Mouse (Mus musculus) hindbrain, embryonic 13.5 days (tissue): ENCODE measurements around the gene Asxl1. TPM values are rescaled to one million over a fixed set of nuclear protein-coding genes. Genes with fewer than 3 reads are reported as not detected.
A peak's percentile ranks its signal among the peaks of the same experiment; 100 is the strongest.

Experiments
- ATAC-seq: fragments of 200-750 bp; cut with Nextera tagmentation; 2 replicates; pipeline ENCODE4 v1.8.0; 2017; ENCODE audit warnings: moderate TSS enrichment; ENCODE audit not compliant: low FRiP score
- H3K27ac ChIP-seq: fragments of 300-500 bp; sonication (generic); 2 replicates; pipeline ENCODE4 v1.5.1; 2015; ENCODE audit warnings: inconsistent platforms, mild to moderate bottlenecking, moderate library complexity
- H3K27me3 ChIP-seq: fragments of 300-500 bp; sonication (generic); 2 replicates; pipeline ENCODE4 v1.6.1; 2015; ENCODE audit warnings: mild to moderate bottlenecking, inconsistent platforms
- H3K36me3 ChIP-seq: fragments of 300-500 bp; sonication (generic); 2 replicates; pipeline ENCODE4 v1.6.1; 2015; ENCODE audit warnings: mild to moderate bottlenecking, inconsistent platforms
- H3K4me1 ChIP-seq: fragments of 300-500 bp; sonication (generic); replicated peaks from 2 replicates; pipeline ENCODE4 v1.6.1; 2015; ENCODE audit warnings: inconsistent platforms
- H3K4me2 ChIP-seq: fragments of 300-500 bp; sonication (generic); 2 replicates; pipeline ENCODE4 v1.6.1; 2015; ENCODE audit warnings: inconsistent platforms, mild to moderate bottlenecking, moderate library complexity
- H3K4me3 ChIP-seq: fragments of 300-500 bp; sonication (generic); 2 replicates; pipeline ENCODE4 v1.5.1; 2015; ENCODE audit warnings: mild to moderate bottlenecking, inconsistent platforms
- H3K9ac ChIP-seq: fragments of 300-500 bp; sonication (generic); 2 replicates; pipeline ENCODE4 v1.6.1; 2015; ENCODE audit warnings: mild to moderate bottlenecking, inconsistent platforms
- H3K9me3 ChIP-seq: fragments of 300-500 bp; sonication (generic); 2 replicates; pipeline ENCODE4 v1.6.1; 2016; ENCODE audit warnings: inconsistent platforms
- WGBS: fragments of 180-500 bp; shearing (Covaris S2); methylation state at CpG from one replicate; pipeline ENCODE4 v1.1.7; 2015; 5-methylcytosine and 5-hydroxymethylcytosine counted together
- polyA plus RNA-seq: library from polyadenylated mRNA; unstranded; fragments of >200 nt; fragmentation: Nextera tagmentation; extraction: Ambion mirVana; gene quantifications from 2 replicates; pipeline ENCODE4 v1.2.1, GENCODE M21; 2015

Asxl1 gene
- polyA plus RNA-seq, 1 experiment from 2014 or later, result 10.2 TPM

DNA sequence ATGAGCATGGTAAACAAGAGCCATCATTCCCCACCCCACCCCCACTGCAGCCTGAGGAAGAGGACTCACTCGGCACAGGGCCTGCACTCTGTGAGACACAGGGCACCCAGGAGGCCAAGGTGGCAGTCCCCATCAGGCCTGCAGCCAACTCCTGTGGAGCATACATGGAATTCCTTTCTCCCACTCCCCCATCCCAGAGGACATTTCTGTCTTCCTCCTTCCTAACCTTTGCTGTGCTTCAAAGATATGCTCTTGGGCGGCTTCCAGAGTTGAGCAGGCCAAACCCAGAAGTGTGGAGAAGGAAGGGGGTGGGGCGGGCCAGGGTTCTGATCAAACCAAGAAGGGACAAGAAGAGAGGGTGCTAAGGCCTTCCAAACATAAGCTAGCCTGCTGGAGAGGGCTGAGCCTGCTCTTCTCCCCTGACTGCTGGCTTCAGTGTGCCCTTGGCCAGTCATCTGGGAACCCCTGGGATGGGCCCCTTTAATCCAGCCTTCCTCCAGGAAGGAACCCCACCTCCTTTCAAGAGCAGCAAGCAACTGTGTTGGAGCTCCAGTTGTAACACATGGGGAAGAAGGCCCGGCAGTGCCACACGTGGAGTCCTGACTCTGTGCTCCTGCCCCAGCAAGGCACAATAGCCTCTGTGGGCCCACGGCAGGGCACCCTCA lies 91.1 kb downstream of the Asxl1 start:
- WGBS, result 32% methylated on average over 6 of the region's 6 CpGs
- peak overlapping the region; percentile 51; the same call in 1 of the 2 replicates for H3K9ac ChIP-seq
- H3K4me1 ChIP-seq, result peaks cover 95% of the 10 kb centered on the region
- H3K27ac ChIP-seq, result peak overlapping the region; percentile 77
- H3K9me3 ChIP-seq, result no peaks in the 10 kb centered on the region
- H3K4me2 ChIP-seq, result peak overlapping the region; percentile 21; the same call in 1 of the 2 replicates
- ATAC-seq, result no peak
- H3K4me3 ChIP-seq, result no peak overlapping the region
- H3K36me3 ChIP-seq, result peaks cover 41% of the 10 kb centered on the region
- no peaks in the 10 kb centered on the region for H3K27me3 ChIP-seq

DNA sequence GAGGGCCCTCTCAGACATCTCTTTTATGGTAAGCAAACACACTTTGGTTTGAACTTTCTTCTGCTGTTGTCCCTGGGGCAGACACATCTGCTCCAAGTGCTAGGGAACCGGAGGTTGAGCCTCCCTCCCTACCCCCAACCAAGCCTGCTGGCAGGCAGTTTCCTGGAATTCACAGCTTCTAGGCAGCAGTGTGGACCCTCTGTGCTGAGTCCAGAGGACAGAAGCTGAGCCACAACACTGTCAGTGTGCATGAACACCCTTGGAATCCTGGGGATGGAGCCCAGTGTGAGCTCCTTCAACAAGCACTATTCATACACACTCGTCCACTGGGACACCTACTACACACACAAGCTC lies 91.7 kb downstream of the Asxl1 start:
- Histone ChIP-seq H3K4me3 (no peak overlapping the region), H3K36me3 (peaks cover 37% of the 10 kb centered on the region), H3K4me2 (peak overlapping the region; percentile 21; the same call in 1 of the 2 replicates), H3K4me1 (peaks cover 95% of the 10 kb centered on the region), H3K27ac (peak overlapping the region; percentile 77), H3K9me3 (no peaks in the 10 kb centered on the region), H3K9ac (peak overlapping the region; percentile 51), H3K27me3 (no peaks in the 10 kb centered on the region)
- 40% methylated on average over 2 of the region's 2 CpGs for WGBS
- no peak for ATAC-seq

DNA sequence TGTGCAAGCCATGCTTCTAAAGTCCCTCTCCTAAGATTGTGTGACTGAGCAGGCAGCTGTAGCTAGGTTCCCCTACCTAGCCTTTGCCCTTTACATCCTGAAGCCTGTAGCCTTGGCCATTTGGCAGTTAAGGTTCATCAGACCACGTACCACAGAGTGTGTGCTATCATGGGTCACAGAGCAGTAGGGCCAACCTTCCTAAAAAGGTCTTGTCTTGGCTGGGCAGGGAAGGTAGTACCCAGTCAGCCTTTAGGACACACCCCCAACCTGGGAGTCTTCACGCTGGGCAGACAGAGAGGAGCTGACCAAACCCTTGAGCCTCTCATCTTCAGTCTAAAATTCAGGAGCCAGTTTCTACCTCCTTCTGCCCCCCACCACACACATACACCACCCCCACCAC lies 95.1 kb downstream of the Asxl1 start:
- ATAC-seq, result no peak
- H3K27ac ChIP-seq, result peak overlapping the region; percentile 99; the same call in 1 of the 2 replicates
- peak overlapping the region; percentile 98 for H3K9ac ChIP-seq
- 56% methylated on average over 2 of the region's 2 CpGs for WGBS
- peaks cover 71% of the 10 kb centered on the region for H3K4me1 ChIP-seq
- H3K4me2 ChIP-seq, result peak overlapping the region; percentile 95
- peaks cover 6% of the 10 kb centered on the region for H3K36me3 ChIP-seq
- H3K9me3 ChIP-seq, result no peaks in the 10 kb centered on the region
- peak overlapping the region; percentile 95; the same call in 1 of the 2 replicates for H3K4me3 ChIP-seq
- H3K27me3 ChIP-seq, result no peaks in the 10 kb centered on the region

DNA sequence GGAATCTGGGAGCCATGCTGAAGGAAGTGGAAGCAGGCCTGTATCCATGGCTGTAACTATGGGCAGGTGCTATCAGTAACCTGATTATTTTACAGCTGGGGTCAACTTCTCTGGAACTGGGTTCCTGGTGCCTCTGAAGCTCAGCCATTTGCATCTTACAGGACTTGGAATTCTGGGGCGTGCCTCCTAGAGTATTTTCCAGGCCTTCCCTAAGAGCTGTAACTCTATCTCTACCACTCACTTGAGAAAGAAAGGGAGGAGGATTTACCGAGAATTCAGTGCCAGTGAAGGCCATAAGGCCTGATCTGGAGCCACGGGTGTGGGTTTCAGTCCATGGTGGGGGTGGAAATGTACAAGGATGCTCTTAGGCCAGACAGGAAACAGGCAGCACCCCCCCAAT lies 95.6 kb downstream of the Asxl1 start:
- Histone ChIP-seq H3K4me1 (peaks cover 69% of the 10 kb centered on the region), H3K36me3 (peaks cover 1% of the 10 kb centered on the region; the same call in 1 of the 2 replicates), H3K27me3 (no peaks in the 10 kb centered on the region), H3K9ac (peak overlapping the region; percentile 98), H3K4me3 (peak overlapping the region; percentile 95), H3K9me3 (no peaks in the 10 kb centered on the region), H3K27ac (peak overlapping the region; percentile 99), H3K4me2 (peak overlapping the region; percentile 95)
- no peak for ATAC-seq
- WGBS, result 56% methylated on average over 3 of the region's 3 CpGs

DNA sequence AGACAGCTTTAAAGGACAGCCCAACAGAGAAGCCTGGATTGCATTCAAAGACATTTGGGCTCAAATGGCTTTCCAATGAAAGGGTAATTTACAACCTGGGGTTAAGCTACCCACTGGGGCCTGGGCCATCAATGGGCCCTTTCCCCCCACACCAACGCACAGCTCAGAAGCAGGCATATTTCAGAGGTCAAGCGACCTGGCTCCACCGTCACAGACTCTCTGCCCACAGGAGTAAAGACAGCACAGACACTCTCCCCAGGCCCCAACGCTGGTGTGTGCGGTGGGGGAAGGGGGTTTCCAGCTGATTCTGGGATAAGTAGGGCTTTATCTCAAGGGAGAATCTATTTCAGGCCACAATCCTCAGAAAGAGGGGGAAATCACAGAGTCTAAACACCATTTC lies 97.1 kb downstream of the Asxl1 start:
- Histone ChIP-seq H3K36me3 (no peaks in the 10 kb centered on the region), H3K4me1 (peaks cover 61% of the 10 kb centered on the region), H3K27ac (peak overlapping the region; percentile 99), H3K9ac (peak overlapping the region; percentile 98), H3K9me3 (no peaks in the 10 kb centered on the region), H3K27me3 (no peaks in the 10 kb centered on the region), H3K4me2 (peak overlapping the region; percentile 95), H3K4me3 (peak overlapping the region; percentile 95)
- ATAC-seq, result no peak
- WGBS, result 4% methylated on average over 5 of the region's 5 CpGs

DNA sequence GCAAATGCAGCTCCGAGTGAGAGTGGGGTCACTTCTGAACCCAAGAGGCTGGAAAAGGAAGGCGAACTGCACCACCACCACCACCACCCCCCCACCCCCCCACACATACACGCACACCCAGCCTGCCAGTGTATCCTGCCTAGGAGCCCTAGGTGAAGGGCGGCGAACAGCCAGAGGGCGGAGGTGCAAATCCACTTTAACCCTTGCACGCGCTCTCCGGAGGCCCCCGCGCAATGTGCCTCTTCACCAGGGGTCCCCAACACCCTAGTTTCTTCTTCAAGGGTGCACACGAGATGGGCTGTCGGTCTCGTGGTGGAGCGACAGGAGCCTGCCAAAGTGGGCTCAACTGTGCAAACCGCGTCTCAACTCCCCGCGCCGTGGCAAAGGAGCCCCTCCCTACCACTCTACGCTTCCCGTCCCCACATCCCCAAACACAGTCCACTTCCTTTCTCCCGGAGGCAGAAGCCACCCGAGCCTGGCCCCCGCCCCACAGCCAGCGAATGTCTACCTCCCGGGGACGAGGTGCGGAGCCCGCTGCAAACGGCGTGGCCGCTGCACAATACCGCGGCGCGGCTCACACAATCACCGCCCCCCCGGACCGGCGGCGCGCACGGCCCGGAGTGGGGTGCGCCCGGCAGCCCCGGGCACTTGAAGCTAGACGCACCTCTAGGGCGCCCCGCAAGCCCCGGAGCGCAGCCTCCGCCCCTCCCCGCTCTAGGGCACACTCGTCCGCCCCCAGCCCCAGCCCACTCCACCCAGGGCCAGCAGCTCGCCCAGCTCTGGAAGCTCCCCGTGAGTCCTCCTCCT lies 98.0 kb downstream of the Asxl1 start:
- peak overlapping the region; percentile 95 for H3K4me2 ChIP-seq
- H3K4me3 ChIP-seq, result peak overlapping the region; percentile 95
- ATAC-seq, result peak; percentile 65
- H3K27ac ChIP-seq, result peak overlapping the region; percentile 99
- H3K36me3 ChIP-seq, result no peaks in the 10 kb centered on the region
- WGBS, result under 1% methylated on average over 57 of the region's 59 CpGs
- no peaks in the 10 kb centered on the region for H3K9me3 ChIP-seq
- H3K4me1 ChIP-seq, result peaks cover 52% of the 10 kb centered on the region
- H3K9ac ChIP-seq, result peak overlapping the region; percentile 98
- H3K27me3 ChIP-seq, result no peaks in the 10 kb centered on the region

DNA sequence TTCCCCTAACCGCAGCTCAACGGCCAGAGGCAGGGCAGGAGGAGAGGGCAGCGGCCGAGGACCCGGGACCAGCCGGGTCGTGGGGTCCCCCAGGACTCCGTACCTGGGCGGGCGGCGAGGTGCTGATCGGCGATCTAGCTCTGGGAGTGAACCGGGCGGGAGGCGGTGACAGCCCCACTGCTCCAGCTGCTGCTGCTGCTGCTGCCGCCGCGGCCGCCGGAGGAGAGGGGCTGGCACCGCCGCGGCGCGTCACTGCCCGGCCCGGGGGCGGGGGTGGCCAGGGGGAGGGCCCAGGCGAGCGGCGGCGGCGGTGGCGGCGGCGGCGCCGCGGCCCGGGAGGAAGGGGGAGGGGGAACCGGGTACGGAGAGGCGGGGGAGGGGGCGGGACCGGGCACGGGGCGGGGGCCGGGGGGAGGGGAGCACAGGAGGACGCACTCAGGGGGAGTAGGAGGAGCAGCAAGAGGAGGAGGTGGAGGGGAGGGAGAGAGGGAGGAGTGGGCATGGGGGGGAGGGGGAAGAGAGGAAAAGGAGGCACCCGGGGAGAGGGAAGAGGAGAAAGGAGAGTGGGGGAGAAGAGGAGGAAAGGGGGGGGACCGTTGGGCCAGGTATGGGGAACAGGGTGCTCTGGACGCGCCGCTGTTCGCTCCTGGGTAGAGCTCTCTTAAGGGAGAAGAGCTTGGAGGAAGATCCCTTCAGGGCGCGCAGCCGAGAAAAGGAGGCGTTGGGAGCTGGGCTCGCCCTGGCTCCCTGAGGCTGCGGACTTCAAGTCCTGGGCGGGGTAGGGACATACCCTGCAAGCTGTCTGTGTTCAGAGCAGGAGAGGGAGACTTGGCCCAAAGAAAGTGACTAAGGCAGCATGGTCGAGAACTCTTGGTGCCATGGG lies 98.9 kb downstream of the Asxl1 start:
- Histone ChIP-seq H3K4me1 (peaks cover 45% of the 10 kb centered on the region), H3K4me3 (peak overlapping the region; percentile 95)
- under 1% methylated on average over 48 of the region's 64 CpGs for WGBS

DNA sequence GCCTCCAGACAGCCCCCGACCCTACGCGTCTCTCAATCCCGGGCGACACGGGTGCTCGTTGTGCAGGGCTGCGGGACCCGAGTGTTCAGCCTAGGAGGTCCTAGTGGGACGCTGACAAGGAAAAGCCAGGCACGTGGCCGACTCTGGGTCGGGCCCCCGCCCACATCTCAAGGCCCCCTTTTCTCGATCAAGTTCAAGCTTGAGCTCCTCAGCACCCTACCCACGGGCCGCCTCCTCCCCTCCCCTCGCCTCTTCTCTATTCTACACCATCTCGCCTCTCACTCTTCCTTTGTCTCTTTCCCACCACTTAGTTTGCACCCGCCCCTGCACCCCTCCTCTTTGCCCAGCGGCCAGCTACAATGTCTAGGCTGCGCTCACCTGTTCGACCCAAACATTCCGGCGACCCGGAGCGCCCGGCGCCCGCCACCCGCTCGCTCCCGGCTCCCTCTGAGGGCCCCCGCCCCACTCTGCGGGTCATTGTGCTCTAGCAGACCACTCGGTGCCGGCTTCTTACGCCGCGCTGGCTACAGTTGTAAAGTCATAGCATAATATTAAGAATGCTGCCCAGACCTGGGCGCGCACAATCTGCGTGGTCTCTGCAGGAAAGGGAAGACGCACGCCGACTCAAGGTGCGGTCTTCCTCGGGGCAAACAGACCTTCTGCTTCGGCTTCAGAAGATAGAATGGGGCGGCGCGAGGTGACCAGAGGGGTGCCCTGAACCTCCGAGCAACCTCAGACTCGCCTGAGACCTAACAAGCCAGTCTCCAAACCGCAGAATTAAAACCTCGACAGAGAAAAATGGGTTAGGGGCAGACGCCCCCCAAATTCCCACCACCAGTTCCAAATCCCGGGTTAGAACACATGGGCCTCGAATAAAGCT lies 99.7 kb downstream of the Asxl1 start:
- H3K4me1 ChIP-seq, result peaks cover 39% of the 10 kb centered on the region
- WGBS, result under 1% methylated on average over 59 of the region's 59 CpGs
- peak overlapping the region; percentile 95 for H3K4me3 ChIP-seq
- peak overlapping the region; percentile 95 for H3K4me2 ChIP-seq
- H3K27me3 ChIP-seq, result no peaks in the 10 kb centered on the region
- H3K9ac ChIP-seq, result peak overlapping the region; percentile 98
- no peaks in the 10 kb centered on the region for H3K9me3 ChIP-seq
- H3K36me3 ChIP-seq, result no peaks in the 10 kb centered on the region
- H3K27ac ChIP-seq, result peak overlapping the region; percentile 99
- ATAC-seq, result peak; percentile 59

More for the DNA sequence above, 98.9 kb downstream of the Asxl1 start:
- Histone ChIP-seq H3K9ac (peak overlapping the region; percentile 98), H3K4me2 (peak overlapping the region; percentile 95), H3K9me3 (no peaks in the 10 kb centered on the region), H3K27me3 (no peaks in the 10 kb centered on the region), H3K36me3 (no peaks in the 10 kb centered on the region), H3K27ac (peak overlapping the region; percentile 99)
- peak; percentile 69 for ATAC-seq

DNA sequence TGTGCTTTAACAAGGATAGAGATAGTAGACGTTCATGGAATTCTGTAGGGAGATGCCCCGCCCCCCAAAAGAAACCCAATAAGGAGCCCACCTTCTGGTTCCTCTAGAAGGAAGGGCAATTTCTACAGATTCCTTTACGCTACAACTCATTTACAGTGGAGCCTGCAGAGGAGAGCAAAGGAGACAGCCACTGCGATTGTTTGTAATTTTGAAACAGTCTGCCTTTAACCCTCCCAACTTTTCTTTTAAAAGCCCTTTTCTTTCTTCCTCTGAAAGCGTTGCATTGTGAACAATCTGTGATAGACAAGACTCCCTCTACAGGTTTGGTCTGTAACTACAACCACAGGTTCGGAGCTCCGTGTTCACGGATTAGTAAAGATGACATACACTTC lies 100.4 kb downstream of the Asxl1 start:
- Histone ChIP-seq H3K27me3 (no peaks in the 10 kb centered on the region), H3K9ac (peak overlapping the region; percentile 98), H3K36me3 (no peaks in the 10 kb centered on the region), H3K9me3 (no peaks in the 10 kb centered on the region), H3K4me3 (peak overlapping the region; percentile 95), H3K4me2 (peak overlapping the region; percentile 95), H3K4me1 (peaks cover 33% of the 10 kb centered on the region), H3K27ac (peak overlapping the region; percentile 99)
- WGBS, result under 1% methylated on average over 8 of the region's 8 CpGs
- ATAC-seq, result no peak

DNA sequence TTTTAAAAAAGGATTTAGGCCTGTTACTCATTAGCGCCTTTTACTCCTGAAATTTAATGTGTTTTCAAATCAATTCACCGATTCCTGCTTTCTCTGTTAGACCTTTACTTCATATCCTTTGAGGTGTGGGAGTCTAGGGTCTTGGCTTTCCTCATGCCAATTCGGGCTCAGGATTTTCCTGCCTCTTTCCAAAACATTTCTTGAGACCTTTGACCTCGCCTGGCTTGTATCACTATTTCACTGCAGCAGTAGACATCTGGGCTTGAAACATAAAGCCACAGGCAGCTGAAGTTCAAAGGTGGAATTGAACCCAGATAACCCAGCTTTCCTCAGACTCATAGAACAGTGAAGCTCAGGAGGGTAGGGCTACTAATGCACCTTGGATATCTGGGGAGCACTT lies 100.8 kb downstream of the Asxl1 start:
- no peaks in the 10 kb centered on the region for H3K36me3 ChIP-seq
- 25% methylated on average over 4 of the region's 4 CpGs for WGBS
- H3K9me3 ChIP-seq, result no peaks in the 10 kb centered on the region
- H3K4me3 ChIP-seq, result no peak overlapping the region; the same call in 1 of the 2 replicates
- H3K27ac ChIP-seq, result peak overlapping the region; percentile 99
- no peaks in the 10 kb centered on the region for H3K27me3 ChIP-seq
- H3K4me2 ChIP-seq, result peak overlapping the region; percentile 95; the same call in 1 of the 2 replicates
- no peak overlapping the region for H3K9ac ChIP-seq
- no peak for ATAC-seq
- peaks cover 28% of the 10 kb centered on the region for H3K4me1 ChIP-seq

DNA sequence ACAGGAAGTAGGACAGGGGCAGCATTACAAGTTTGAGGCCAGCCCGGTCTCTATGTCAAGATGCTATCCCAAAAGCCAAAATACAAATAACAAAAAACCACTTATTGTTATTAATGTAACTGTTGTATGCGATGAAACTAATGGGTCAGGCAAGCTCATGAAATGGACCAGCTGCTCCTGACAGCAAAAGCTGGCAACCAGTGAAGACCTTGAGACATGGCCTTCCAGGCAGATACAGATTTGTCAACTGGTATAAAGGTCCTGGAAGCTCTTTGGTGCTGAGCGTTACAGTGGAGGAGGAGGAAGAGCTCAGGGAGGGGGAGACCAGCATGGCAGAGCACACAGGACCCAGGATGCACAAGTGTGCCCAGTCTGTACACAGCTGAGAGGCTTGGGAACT lies 102.1 kb downstream of the Asxl1 start:
- Histone ChIP-seq H3K4me3 (no peak overlapping the region), H3K36me3 (no peaks in the 10 kb centered on the region), H3K27ac (no peak overlapping the region), H3K4me1 (peaks cover 16% of the 10 kb centered on the region), H3K4me2 (no peak overlapping the region), H3K9ac (no peak overlapping the region), H3K27me3 (no peaks in the 10 kb centered on the region), H3K9me3 (no peaks in the 10 kb centered on the region)
- WGBS, result 86% methylated on average over 3 of the region's 3 CpGs
- ATAC-seq, result no peak
